ENCODE assay signal across 7 mouse cellular contexts in genomic region chr14:52106741-52107140, GRCm38 (mm10). TPM values are rescaled to one million over a fixed set of nuclear protein-coding genes. Genes with fewer than 3 reads are reported as not detected.
DNase-seq lines count a peak whose midpoint lies in the region; ATAC-seq and TF ChIP-seq lines count a peak whose summit lies in the region.

No protein-coding gene starts in this region.

- intact Hi-C loops in left cerebral cortex, adult 2 months (cut with DNase I), result loop anchor here (10.0 kb wide), 3 partner anchors 198 to 1012 kb away; partner anchors contain the start of genes Ang, Mettl3 and Rnase4

- 11% methylated on average over 10 of the region's 10 CpGs for WGBS in forebrain, embryonic 16.5 days
- WGBS in hindbrain, embryonic 16.5 days, result 26% methylated on average over 10 of the region's 10 CpGs
- WGBS in stomach, embryonic 16.5 days, result 14% methylated on average over 10 of the region's 10 CpGs

- peaks cover 31% of the 10 kb centered on the region for H3K4me1 ChIP-seq in E14TG2a.4 (replicated peaks; ENCODE audit: low read depth, low read length)
- peaks cover 23% of the 10 kb centered on the region for H3K4me1 ChIP-seq in forebrain, embryonic 16.5 days (replicated peaks; ENCODE audit: control insufficient read depth, insufficient read depth, low read length)
- H3K4me1 ChIP-seq in hindbrain, embryonic 16.5 days (ENCODE audit: control insufficient read depth, insufficient read depth, low read depth, low read length), result peaks cover 9% of the 10 kb centered on the region
- H3K4me1 ChIP-seq in stomach, embryonic 16.5 days (ENCODE audit: control insufficient read depth, insufficient read depth, low read length), result peaks cover 23% of the 10 kb centered on the region

- H3K9me3 ChIP-seq in E14TG2a.4 (ENCODE audit: low read length), result no peaks in the 10 kb centered on the region
- H3K9me3 ChIP-seq in forebrain, embryonic 16.5 days (ENCODE audit: control insufficient read depth, low read length), result no peaks in the 10 kb centered on the region
- no peaks in the 10 kb centered on the region for H3K9me3 ChIP-seq in hindbrain, embryonic 16.5 days (ENCODE audit: control insufficient read depth, low read length)
- H3K9me3 ChIP-seq in stomach, embryonic 16.5 days (replicated peaks; ENCODE audit: control insufficient read depth, low read length), result no peaks in the 10 kb centered on the region

- no peak for TF ChIP-seq CTCF in E14TG2a.4 (conservative IDR thresholded peaks at IDR 0.05; ENCODE audit: low read length)
- TF ChIP-seq CTCF in left cerebral cortex, adult 2 months (IDR thresholded peaks at IDR 0.05), result no peak

- ATAC-seq in forebrain, embryonic 16.5 days, result no peak
- ATAC-seq in hindbrain, embryonic 16.5 days, result no peak
- peak; percentile 5; the same call in 1 of the 2 replicates for ATAC-seq in stomach, embryonic 16.5 days (ENCODE audit: insufficient read depth, low FRiP score)

- no peak overlapping the region for H3K4me2 ChIP-seq in forebrain, embryonic 16.5 days (ENCODE audit: low read length)
- H3K4me2 ChIP-seq in hindbrain, embryonic 16.5 days (ENCODE audit: low read length), result peak overlapping the region; percentile 17
- H3K4me2 ChIP-seq in stomach, embryonic 16.5 days (ENCODE audit: low read depth, low read length), result peak overlapping the region; percentile 36; the same call in 1 of the 2 replicates

- peak overlapping the region; percentile 51 for H3K4me3 ChIP-seq in E14TG2a.4 (replicated peaks; ENCODE audit: low read length)
- H3K4me3 ChIP-seq in forebrain, embryonic 16.5 days (replicated peaks; ENCODE audit: low read length), result no peak overlapping the region
- no peak overlapping the region for H3K4me3 ChIP-seq in hindbrain, embryonic 16.5 days (ENCODE audit: low read length)
- no peak overlapping the region for H3K4me3 ChIP-seq in left cerebral cortex, adult 2 months
- H3K4me3 ChIP-seq in stomach, embryonic 16.5 days (replicated peaks; ENCODE audit: low read length), result no peak overlapping the region

- no peaks in the 10 kb centered on the region for H3K27me3 ChIP-seq in E14TG2a.4 (ENCODE audit: insufficient read depth, low read length)
- H3K27me3 ChIP-seq in forebrain, embryonic 16.5 days (replicated peaks; ENCODE audit: control insufficient read depth, insufficient read depth, low read length), result no peaks in the 10 kb centered on the region
- H3K27me3 ChIP-seq in hindbrain, embryonic 16.5 days (replicated peaks; ENCODE audit: control insufficient read depth, insufficient read depth, low read length), result no peaks in the 10 kb centered on the region
- H3K27me3 ChIP-seq in stomach, embryonic 16.5 days (ENCODE audit: control insufficient read depth, insufficient read depth, low read length), result no peaks in the 10 kb centered on the region

- H3K9ac ChIP-seq in forebrain, embryonic 16.5 days (replicated peaks; ENCODE audit: low read depth, low read length), result no peak overlapping the region
- H3K9ac ChIP-seq in hindbrain, embryonic 16.5 days (ENCODE audit: low read depth, low read length), result no peak overlapping the region
- H3K9ac ChIP-seq in stomach, embryonic 16.5 days (ENCODE audit: low read length), result peak overlapping the region; percentile 24

- peaks cover 10% of the 10 kb centered on the region for H3K36me3 ChIP-seq in E14TG2a.4 (ENCODE audit: insufficient read depth, low read length)
- no peaks in the 10 kb centered on the region for H3K36me3 ChIP-seq in forebrain, embryonic 16.5 days (ENCODE audit: control insufficient read depth, insufficient read depth)
- no peaks in the 10 kb centered on the region for H3K36me3 ChIP-seq in hindbrain, embryonic 16.5 days (ENCODE audit: control insufficient read depth, insufficient read depth, low read length)
- no peaks in the 10 kb centered on the region for H3K36me3 ChIP-seq in stomach, embryonic 16.5 days (ENCODE audit: control insufficient read depth, insufficient read depth, low read length)

- DNase-seq in Muller cell, postnatal 12 days (ENCODE audit: inconsistent ontology term), result peak; percentile 17
- peak; percentile 43 to 47 for DNase-seq in left cerebral cortex, adult 2 months (ENCODE audit: extremely low spot score in 1 of 2, low spot score in 2 of 2)
- DNase-seq in lung, postnatal 25 days (ENCODE audit: low spot score), result peak; percentile 67

- peak overlapping the region; percentile 1; the same call in 1 of the 2 replicates for H3K27ac ChIP-seq in forebrain, embryonic 16.5 days (ENCODE audit: low read length)
- H3K27ac ChIP-seq in hindbrain, embryonic 16.5 days (ENCODE audit: low read depth, low read length), result peak overlapping the region; percentile 79
- H3K27ac ChIP-seq in left cerebral cortex, adult 2 months, result peak overlapping the region; percentile 16; the same call in 1 of the 2 replicates
- H3K27ac ChIP-seq in stomach, embryonic 16.5 days (ENCODE audit: low read length), result peak overlapping the region; percentile 95

RNA-seq across cellular contexts. Expression of gene Hnrnpc, which starts 2.9 kb away (rescaled TPM):
- 655 and 693 TPM in 2 replicates for polyA plus RNA-seq in forebrain, embryonic 16.5 days (2015; fragmentation: Nextera tagmentation; extraction: Ambion mirVana)
- 414 and 445 TPM in 2 replicates for polyA plus RNA-seq in hindbrain, embryonic 16.5 days (2015; fragmentation: Nextera tagmentation; extraction: Ambion mirVana)
- 100 to 1,000 TPM; 213 to 221 TPM for total RNA-seq in left cerebral cortex, adult 2 months (2021)
- polyA plus RNA-seq in stomach, embryonic 16.5 days (2015; fragmentation: Nextera tagmentation; extraction: Ambion mirVana), result 504 and 528 TPM in 2 replicates

RNA-seq across cellular contexts. Expression of gene Rpgrip1, which starts 3.8 kb away (rescaled TPM):
- 48.2 and 54.5 TPM in 2 replicates for polyA plus RNA-seq in forebrain, embryonic 16.5 days (2015; fragmentation: Nextera tagmentation; extraction: Ambion mirVana)
- 36.2 and 45.4 TPM in 2 replicates for polyA plus RNA-seq in hindbrain, embryonic 16.5 days (2015; fragmentation: Nextera tagmentation; extraction: Ambion mirVana)
- total RNA-seq in left cerebral cortex, adult 2 months (2021), result 1 to 10 TPM; 1.5 to 1.8 TPM
- polyA plus RNA-seq in stomach, embryonic 16.5 days (2015; fragmentation: Nextera tagmentation; extraction: Ambion mirVana), result 50.0 and 51.5 TPM in 2 replicates

Comparison
In these comparisons a context has a peak if more than half of its experiments do, and no peak if none do; other contexts are left out.
1. DNase-seq: peak in every context shown above with its lines; median percentile 67 in lung, postnatal 25 days; 45 in left cerebral cortex, adult 2 months; 17 in Muller cell, postnatal 12 days.
2. H3K27ac ChIP-seq: peak in every context shown above with its lines; median percentile 95 in stomach, embryonic 16.5 days; 79 in hindbrain, embryonic 16.5 days; 16 in left cerebral cortex, adult 2 months; 1 in forebrain, embryonic 16.5 days.